Mouse (Mus musculus): Measurements from ENCODE around the gene Yy1.

DNA sequence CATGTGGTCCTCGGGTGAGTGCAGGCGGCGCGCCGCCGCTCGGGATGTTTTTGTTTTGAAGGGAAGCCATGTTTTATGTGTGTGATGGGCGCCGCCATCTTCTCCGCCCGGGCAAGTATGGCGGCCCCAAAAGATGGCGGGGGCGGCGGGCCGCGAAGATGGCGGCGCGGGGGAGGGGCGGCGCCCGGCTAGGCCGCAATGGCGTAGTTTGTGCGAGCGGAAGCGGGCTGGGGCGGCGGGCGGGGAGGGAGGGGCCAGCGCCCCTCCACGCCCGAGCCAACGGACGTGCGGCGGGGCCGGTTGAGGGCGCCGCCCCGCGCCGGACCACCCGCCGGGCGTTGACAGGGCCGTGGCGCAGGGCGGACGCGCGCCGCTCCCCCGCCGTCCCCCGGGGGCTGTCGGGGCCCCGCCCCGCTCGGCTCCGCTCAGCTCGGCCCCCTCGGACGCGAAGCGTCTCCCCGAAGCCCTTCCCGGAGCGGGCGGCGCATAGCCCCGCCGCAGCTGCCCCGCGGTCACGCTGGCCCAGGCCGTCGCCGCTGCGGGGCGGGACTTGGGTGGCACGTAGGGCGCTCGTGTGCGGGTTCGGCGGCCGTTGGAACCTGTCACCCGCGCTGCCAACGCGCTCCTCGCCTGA lies 1.4 kb downstream of the Yy1 start:
- TF ChIP-seq USF1 (IDR thresholded peaks at IDR 0.05; ENCODE audit: low read depth) (no peak), CTCF (IDR thresholded peaks at IDR 0.05; ENCODE audit: control insufficient read depth, insufficient read depth, insufficient read length) (no peak), CEBPB (IDR thresholded peaks at IDR 0.05; ENCODE audit: low read depth) (no peak), MYOD1 (IDR thresholded peaks at IDR 0.05; ENCODE audit: control insufficient read depth, insufficient read length, low read depth) (no peak), MAX (IDR thresholded peaks at IDR 0.05) (no peak)

Data from C2C12 (cell line).